ENCODE assay signal across 9 mouse cellular contexts in genomic region chr19:12466204-12466603, GRCm38 (mm10). TPM values are rescaled to one million over a fixed set of nuclear protein-coding genes. Genes with fewer than 3 reads are reported as not detected.
DNase-seq lines count a peak whose midpoint lies in the region; ATAC-seq and TF ChIP-seq lines count a peak whose summit lies in the region.
"Had no signal": no experiment of that assay in that cellular context is flagged by ENCODE, and none has a peak within 500 bp of the region (broad histone marks: within the 10 kb centered on the region; RNA-seq: fewer than 3 reads in every experiment).

No protein-coding gene starts in this region.

- no peak for ATAC-seq in G1E (ENCODE audit: extremely low read depth, insufficient number of reproducible peaks, low FRiP score, poor library complexity, severe bottlenecking)
- peak; percentile 31; the same call in 1 of the 2 replicates for ATAC-seq in intestine, postnatal 0 days
- ATAC-seq in midbrain, embryonic 13.5 days: peak; percentile 51; the same call in 1 of the 2 replicates

- 32% methylated on average over 7 of the region's 7 CpGs for WGBS in intestine, postnatal 0 days
- WGBS in limb, embryonic 10.5 days: 37% methylated on average over 7 of the region's 7 CpGs
- 35% methylated on average over 7 of the region's 7 CpGs for WGBS in midbrain, embryonic 13.5 days

- no peaks in the 10 kb centered on the region for H3K9me3 ChIP-seq in G1E (replicated peaks)
- H3K9me3 ChIP-seq in intestine, postnatal 0 days (ENCODE audit: control insufficient read depth): no peaks in the 10 kb centered on the region
- no peaks in the 10 kb centered on the region for H3K9me3 ChIP-seq in limb, embryonic 10.5 days (replicated peaks)
- no peaks in the 10 kb centered on the region for H3K9me3 ChIP-seq in midbrain, embryonic 13.5 days

- H3K27ac ChIP-seq in intestine, postnatal 0 days (ENCODE audit: low read depth, low read length): no peak overlapping the region
- no peak overlapping the region for H3K27ac ChIP-seq in limb, embryonic 10.5 days
- H3K27ac ChIP-seq in midbrain, embryonic 13.5 days: no peak overlapping the region

- H3K4me2 ChIP-seq in intestine, postnatal 0 days (replicated peaks; ENCODE audit: low read depth): no peak overlapping the region
- H3K4me2 ChIP-seq in midbrain, embryonic 13.5 days (replicated peaks): no peak overlapping the region

- H3K4me3 ChIP-seq in G1E (ENCODE audit: low read depth, low read length): no peak overlapping the region
- H3K4me3 ChIP-seq in intestine, postnatal 0 days (ENCODE audit: low read depth, low read length): no peak overlapping the region
- no peak overlapping the region for H3K4me3 ChIP-seq in limb, embryonic 10.5 days
- no peak overlapping the region for H3K4me3 ChIP-seq in midbrain, embryonic 13.5 days (replicated peaks)
- H3K4me3 ChIP-seq: erythroblast, embryonic 14.5 days had no signal

- no peak overlapping the region for H3K9ac ChIP-seq in intestine, postnatal 0 days (ENCODE audit: low read depth, low read length)
- no peak overlapping the region for H3K9ac ChIP-seq in midbrain, embryonic 13.5 days (replicated peaks)

- H3K36me3 ChIP-seq in G1E (replicated peaks): no peaks in the 10 kb centered on the region
- peaks cover 14% of the 10 kb centered on the region for H3K36me3 ChIP-seq in intestine, postnatal 0 days (ENCODE audit: control insufficient read depth, insufficient read depth)
- no peaks in the 10 kb centered on the region for H3K36me3 ChIP-seq in limb, embryonic 10.5 days
- peaks cover 41% of the 10 kb centered on the region for H3K36me3 ChIP-seq in midbrain, embryonic 13.5 days
- no peaks in the 10 kb centered on the region for H3K36me3 ChIP-seq in splenic B cell, adult 2 months (ENCODE audit: control insufficient read depth, insufficient read depth, low read length, poor library complexity, severe bottlenecking)

- no peaks in the 10 kb centered on the region; the same call in 1 of the 2 replicates for H3K4me1 ChIP-seq in G1E (ENCODE audit: insufficient read depth, low read depth, low read length)
- no peaks in the 10 kb centered on the region for H3K4me1 ChIP-seq in intestine, postnatal 0 days (replicated peaks; ENCODE audit: control insufficient read depth, insufficient read depth, low read length)
- H3K4me1 ChIP-seq in limb, embryonic 10.5 days: no peaks in the 10 kb centered on the region
- 0 out of 2 replicates have a peak, but pooled peaks cover 3% of the 10 kb centered on the region for H3K4me1 ChIP-seq in midbrain, embryonic 13.5 days (replicated peaks)

- TF ChIP-seq CTCF in G1E (IDR thresholded peaks at IDR 0.05; ENCODE audit: low read depth, low read length): peak; percentile 50; the same call in 1 of the 2 replicates
- peak; percentile 97 for TF ChIP-seq CTCF in intestine, postnatal 0 days (IDR thresholded peaks at IDR 0.05; ENCODE audit: low read depth)

- DNase-seq in 3134 (ENCODE audit: extremely low read depth, insufficient read length, low spot score) (peak; percentile 47), G1E (ENCODE audit: low spot score) (no peak)
- DNase-seq in cerebellum, adult 9-10 months: peak; percentile 70
- peak; percentile 51 to 53 for DNase-seq in frontal cortex, postnatal 10 days (ENCODE audit: low spot score in 2 of 2)
- DNase-seq in limb, embryonic 10.5 days (ENCODE audit: low spot score): peak; percentile 62
- DNase-seq in splenic B cell, adult 2 months (ENCODE audit: low read depth, low spot score): peak; percentile 84

- no peaks in the 10 kb centered on the region for H3K27me3 ChIP-seq in G1E (ENCODE audit: insufficient read depth, low read length)
- no peaks in the 10 kb centered on the region for H3K27me3 ChIP-seq in intestine, postnatal 0 days (replicated peaks; ENCODE audit: control insufficient read depth, insufficient read depth, low read length)
- no peaks in the 10 kb centered on the region for H3K27me3 ChIP-seq in limb, embryonic 10.5 days (ENCODE audit: low read depth, poor library complexity, severe bottlenecking)
- no peaks in the 10 kb centered on the region for H3K27me3 ChIP-seq in midbrain, embryonic 13.5 days
- no peaks in the 10 kb centered on the region for H3K27me3 ChIP-seq in splenic B cell, adult 2 months (ENCODE audit: control insufficient read depth, insufficient read depth, low read length, poor library complexity, severe bottlenecking)

RNA-seq across cellular contexts. Expression of gene Mpeg1, which starts 5.6 kb away (rescaled TPM):
- total RNA-seq in G1E (2014; fragmentation: Nextera tagmentation): not detected in 2 replicates
- 0.06 and 0.22 TPM in 2 replicates for total RNA-seq in G1E (2017)
- polyA plus RNA-seq in G1E (2012): not detected in 2 replicates
- polyA plus RNA-seq in intestine, postnatal 0 days (2015; fragmentation: Nextera tagmentation; extraction: Ambion mirVana): 2.2 and 2.7 TPM in 2 replicates
- 0.05 and 0.08 TPM in 2 replicates for polyA plus RNA-seq in limb, embryonic 10.5 days (2016; fragmentation: Nextera tagmentation; extraction: Ambion mirVana)
- polyA plus RNA-seq in midbrain, embryonic 13.5 days (2015; fragmentation: Nextera tagmentation; extraction: Ambion mirVana): 0.54 and 0.57 TPM in 2 replicates

RNA-seq across cellular contexts. Expression of gene Dtx4, which starts 35.0 kb away (rescaled TPM):
- total RNA-seq in G1E (2014; fragmentation: Nextera tagmentation) (not detected in 2 replicates), G1E (2017) (0.06 and 0.27 TPM in 2 replicates)
- polyA plus RNA-seq in G1E (2012): not detected in 2 replicates
- polyA plus RNA-seq in intestine, postnatal 0 days (2015; fragmentation: Nextera tagmentation; extraction: Ambion mirVana): 4.9 and 5.5 TPM in 2 replicates
- polyA plus RNA-seq in limb, embryonic 10.5 days (2016; fragmentation: Nextera tagmentation; extraction: Ambion mirVana): 1.8 and 2.3 TPM in 2 replicates
- polyA plus RNA-seq in midbrain, embryonic 13.5 days (2015; fragmentation: Nextera tagmentation; extraction: Ambion mirVana): 36.6 and 40.7 TPM in 2 replicates

RNA-seq across cellular contexts. Expression of gene Pfpl, which starts 38.5 kb away (rescaled TPM):
- not detected in 2 replicates for total RNA-seq in G1E (2014; fragmentation: Nextera tagmentation)
- total RNA-seq in G1E (2017): 0.06 and 0.11 TPM in 2 replicates
- polyA plus RNA-seq in G1E (2012): not detected in 2 replicates
- polyA plus RNA-seq in intestine, postnatal 0 days (2015; fragmentation: Nextera tagmentation; extraction: Ambion mirVana): not detected in 2 replicates
- not detected in 2 replicates for polyA plus RNA-seq in limb, embryonic 10.5 days (2016; fragmentation: Nextera tagmentation; extraction: Ambion mirVana)
- not detected in 2 replicates for polyA plus RNA-seq in midbrain, embryonic 13.5 days (2015; fragmentation: Nextera tagmentation; extraction: Ambion mirVana)
- polyA plus RNA-seq: erythroblast, embryonic 14.5 days had no signal

RNA-seq across cellular contexts. Expression of gene Olfr1441, which starts 49.0 kb away (rescaled TPM):
- total RNA-seq in G1E (2014; fragmentation: Nextera tagmentation): not detected in 2 replicates
- total RNA-seq in G1E (2017): 0.11 and 0.12 TPM in 2 replicates
- polyA plus RNA-seq in G1E (2012): not detected in 2 replicates
- polyA plus RNA-seq in intestine, postnatal 0 days (2015; fragmentation: Nextera tagmentation; extraction: Ambion mirVana): not detected in 2 replicates
- not detected in 2 replicates for polyA plus RNA-seq in limb, embryonic 10.5 days (2016; fragmentation: Nextera tagmentation; extraction: Ambion mirVana)
- polyA plus RNA-seq in midbrain, embryonic 13.5 days (2015; fragmentation: Nextera tagmentation; extraction: Ambion mirVana): not detected in 2 replicates
- polyA plus RNA-seq: erythroblast, embryonic 14.5 days had no signal
